Mouse (Mus musculus) layer of hippocampus, postnatal 14 days (tissue): ENCODE results near the gene A930017K11Rik. TPM values are rescaled to one million over a fixed set of nuclear protein-coding genes. Genes with fewer than 3 reads are reported as not detected.

ENCODE experiments used
- DNase-seq, 2 experiments: peaks; one replicate each; pipeline ENCODE4 v3.0.0; 2021 to 2022; ENCODE audit warnings: low spot score in 2 of 2, mixed read lengths in 1 of 2
- long read RNA-seq, 2 experiments: library from polyadenylated mRNA; stranded (forward); transcript quantifications; one replicate each; pipeline ENCODE4 v2.0.0; 2021
- total RNA-seq, 2 experiments: library from RNA; stranded (reverse); gene quantifications; 2 replicates each; pipeline ENCODE4 v1.2.3; 2021

A930017K11Rik gene
- under 1 TPM in 1 of 2 experiments, not detected in 1; 0.14 TPM for total RNA-seq
- long read RNA-seq, experiment 1, result 0 reads
- long read RNA-seq, experiment 2, result 0 reads

- DNase-seq, result no peak
Measured at GRCm38 (mm10) chr17:25951803-25952623, at the start of gene A930017K11Rik. TSS of gene A930017K11Rik (minus strand) at chr17:25952565.

GRCm38 (mm10) chr17:25998425-25998824 is 46.1 kb upstream of the A930017K11Rik start:
- DNase-seq, result no peak

GRCm38 (mm10) chr17:25993489-25993888 is 41.1 kb upstream of the A930017K11Rik start:
- DNase-seq, result no peak

- no peak for DNase-seq
Measured at GRCm38 (mm10) chr17:25992274-25992673, 39.9 kb upstream of the A930017K11Rik start.

GRCm38 (mm10) chr17:25990331-25990730 is 38.0 kb upstream of the A930017K11Rik start:
- DNase-seq, result no peak

- peak; percentile 94 to 97 for DNase-seq
Measured at GRCm38 (mm10) chr17:25985306-25986294, 33.2 kb upstream of the A930017K11Rik start, which contains the start of gene Capn15. TSS of gene Capn15 (minus strand) at chr17:25985796.

- peak in 1 of 2 experiments; percentile 25 for DNase-seq
Measured at GRCm38 (mm10) chr17:25984556-25985305, 32.4 kb upstream of the A930017K11Rik start.

- DNase-seq, result no peak
Measured at GRCm38 (mm10) chr17:25984066-25984465, 31.7 kb upstream of the A930017K11Rik start.

- DNase-seq, result no peak
Measured at GRCm38 (mm10) chr17:25982913-25983312, 30.5 kb upstream of the A930017K11Rik start.

- DNase-seq, result peak in 1 of 2 experiments; percentile 36
Measured at GRCm38 (mm10) chr17:25980854-25981253, 28.5 kb upstream of the A930017K11Rik start.

- no peak for DNase-seq
Measured at GRCm38 (mm10) chr17:25979829-25980738, 27.7 kb upstream of the A930017K11Rik start.

GRCm38 (mm10) chr17:25970954-25971707 is 18.8 kb upstream of the A930017K11Rik start:
- DNase-seq, result no peak

- DNase-seq, result no peak
Measured at GRCm38 (mm10) chr17:25970448-25970847, 18.1 kb upstream of the A930017K11Rik start.

- DNase-seq, result no peak
Measured at GRCm38 (mm10) chr17:25968176-25968575, 15.8 kb upstream of the A930017K11Rik start.

- no peak for DNase-seq
Measured at GRCm38 (mm10) chr17:25967652-25968051, 15.3 kb upstream of the A930017K11Rik start.

GRCm38 (mm10) chr17:25964271-25964670 is 11.9 kb upstream of the A930017K11Rik start:
- no peak for DNase-seq

GRCm38 (mm10) chr17:25962413-25962905 is 10.1 kb upstream of the A930017K11Rik start:
- no peak for DNase-seq

GRCm38 (mm10) chr17:25961566-25961965 is 9.2 kb upstream of the A930017K11Rik start:
- DNase-seq, result no peak
